Mouse (Mus musculus) midbrain, embryonic 11.5 days (tissue): ENCODE measurements around the gene Herpud2. TPM values are rescaled to one million over a fixed set of nuclear protein-coding genes. Genes with fewer than 3 reads are reported as not detected.

Experiments
- ATAC-seq: fragments of 200-750 bp; cut with Nextera tagmentation; 2 replicates; pipeline ENCODE4 v1.8.0; 2017; ENCODE audit warnings: moderate TSS enrichment, moderate library complexity; ENCODE audit not compliant: low FRiP score
- DNase-seq: peaks from one replicate; pipeline ENCODE4 v3.0.0; 2015; ENCODE audit warnings: low spot score; ENCODE audit errors: missing footprints
- H3K27ac ChIP-seq: fragments of 300-500 bp; sonication (generic); 2 replicates; pipeline ENCODE4 v1.5.1; 2014; ENCODE audit warnings: low read depth, low read length
- H3K27me3 ChIP-seq: fragments of 300-500 bp; sonication (generic); 2 replicates; pipeline ENCODE4 v1.6.1; 2014; ENCODE audit warnings: mild to moderate bottlenecking, low read length, moderate library complexity, mixed read lengths; ENCODE audit not compliant: control insufficient read depth, insufficient read depth
- H3K36me3 ChIP-seq: fragments of 300-500 bp; sonication (generic); 2 replicates; pipeline ENCODE4 v1.6.1; 2014; ENCODE audit warnings: mild to moderate bottlenecking, low read length, moderate library complexity, mixed read lengths; ENCODE audit not compliant: control insufficient read depth, insufficient read depth
- H3K4me1 ChIP-seq: fragments of 300-500 bp; sonication (generic); 2 replicates; pipeline ENCODE4 v1.6.1; 2014; ENCODE audit warnings: low read length; ENCODE audit not compliant: control insufficient read depth, insufficient read depth
- H3K4me2 ChIP-seq: fragments of 300-500 bp; sonication (generic); 2 replicates; pipeline ENCODE4 v1.6.1; 2014; ENCODE audit warnings: mild to moderate bottlenecking, moderate library complexity
- H3K4me3 ChIP-seq: fragments of 300-500 bp; sonication (generic); 2 replicates; pipeline ENCODE4 v1.5.1; 2014; ENCODE audit warnings: low read depth, low read length
- H3K9ac ChIP-seq: fragments of 300-500 bp; sonication (generic); 2 replicates; pipeline ENCODE4 v1.6.1; 2014; ENCODE audit warnings: low read length
- H3K9me3 ChIP-seq: fragments of 300-500 bp; sonication (generic); 2 replicates; pipeline ENCODE4 v1.6.1; 2016; ENCODE audit warnings: low read length; ENCODE audit not compliant: control insufficient read depth
- WGBS: fragments of 180-500 bp; shearing (Covaris S2); extraction: QIAGEN DNeasy Blood & Tissue Kit; methylation state at CpG from one replicate; pipeline ENCODE4 v1.1.7; 2014; 5-methylcytosine and 5-hydroxymethylcytosine counted together
- polyA plus RNA-seq: library from polyadenylated mRNA; unstranded; fragments of >200 nt; fragmentation: Nextera tagmentation; extraction: Ambion mirVana; gene quantifications from 2 replicates; pipeline ENCODE4 v1.2.1, GENCODE M21; 2014

Herpud2 gene
- polyA plus RNA-seq, 1 experiment from 2014 or later: 33.9 TPM

GRCm38 (mm10) chr9:25156377-25156776 is 4.8 kb upstream of the Herpud2 start:
- Histone ChIP-seq H3K27ac (no peak overlapping the region), H3K4me1 (no peaks in the 10 kb centered on the region), H3K4me3 (no peak overlapping the region), H3K4me2 (no peak overlapping the region), H3K36me3 (no peaks in the 10 kb centered on the region), H3K9me3 (no peaks in the 10 kb centered on the region), H3K9ac (no peak overlapping the region), H3K27me3 (no peaks in the 10 kb centered on the region)
- DNase-seq (no peak), ATAC-seq (no peak)
- WGBS: 27% methylated on average over 1 of the region's 1 CpGs

- no peak for DNase-seq
These were observed 1.4 kb upstream of the Herpud2 start for GRCm38 (mm10) chr9:25153066-25153465.

GRCm38 (mm10) chr9:25152457-25152856 is 837 bp upstream of the Herpud2 start:
- Histone ChIP-seq H3K27ac (no peak overlapping the region), H3K4me2 (peak overlapping the region; percentile 91), H3K4me3 (peak overlapping the region; percentile 84; the same call in 1 of the 2 replicates), H3K4me1 (peaks cover 14% of the 10 kb centered on the region), H3K9me3 (no peaks in the 10 kb centered on the region), H3K36me3 (no peaks in the 10 kb centered on the region), H3K27me3 (no peaks in the 10 kb centered on the region), H3K9ac (no peak overlapping the region; the same call in 1 of the 2 replicates)
- WGBS: 13% methylated on average over 1 of the region's 1 CpGs
- ATAC-seq: no peak
- peak; percentile 80 for DNase-seq

More at GRCm38 (mm10) chr9:25153066-25153465, 1.4 kb upstream of the Herpud2 start:
- Histone ChIP-seq H3K9me3 (no peaks in the 10 kb centered on the region), H3K36me3 (no peaks in the 10 kb centered on the region), H3K9ac (no peak overlapping the region), H3K4me2 (no peak overlapping the region), H3K27ac (no peak overlapping the region), H3K4me1 (peaks cover 14% of the 10 kb centered on the region), H3K4me3 (no peak overlapping the region), H3K27me3 (no peaks in the 10 kb centered on the region)
- ATAC-seq: no peak

- H3K9ac ChIP-seq: peak overlapping the region; percentile 96
- ATAC-seq (peak; percentile 75), DNase-seq (peak; percentile 94)
- H3K4me3 ChIP-seq: peak overlapping the region; percentile 84
- H3K4me2 ChIP-seq: peak overlapping the region; percentile 91
- peaks cover 16% of the 10 kb centered on the region for H3K4me1 ChIP-seq
- H3K36me3 ChIP-seq: no peaks in the 10 kb centered on the region
- under 1% methylated on average over 67 of the region's 73 CpGs for WGBS
- no peaks in the 10 kb centered on the region for H3K27me3 ChIP-seq
- H3K27ac ChIP-seq: peak overlapping the region; percentile 99
- H3K9me3 ChIP-seq: no peaks in the 10 kb centered on the region
These were observed 619 bp downstream of the Herpud2 start for GRCm38 (mm10) chr9:25150791-25151610.

GRCm38 (mm10) chr9:25148767-25149166 is 2.9 kb downstream of the Herpud2 start:
- Histone ChIP-seq H3K36me3 (no peaks in the 10 kb centered on the region), H3K9me3 (no peaks in the 10 kb centered on the region), H3K4me2 (peak overlapping the region; percentile 39), H3K27ac (no peak overlapping the region), H3K27me3 (no peaks in the 10 kb centered on the region), H3K9ac (no peak overlapping the region), H3K4me3 (no peak overlapping the region), H3K4me1 (peaks cover 16% of the 10 kb centered on the region)
- ATAC-seq: no peak
- peak; percentile 61 for DNase-seq

GRCm38 (mm10) chr9:25145925-25146324 is 5.7 kb downstream of the Herpud2 start:
- no peaks in the 10 kb centered on the region for H3K36me3 ChIP-seq
- WGBS: 93% methylated on average over 1 of the region's 1 CpGs

GRCm38 (mm10) chr9:25143950-25144349 is 7.7 kb downstream of the Herpud2 start:
- ATAC-seq: no peak
- Histone ChIP-seq H3K36me3 (no peaks in the 10 kb centered on the region), H3K4me3 (no peak overlapping the region), H3K4me1 (peaks cover 11% of the 10 kb centered on the region), H3K9ac (no peak overlapping the region), H3K9me3 (no peaks in the 10 kb centered on the region), H3K4me2 (no peak overlapping the region), H3K27me3 (no peaks in the 10 kb centered on the region), H3K27ac (no peak overlapping the region)
- DNase-seq: no peak

More at GRCm38 (mm10) chr9:25145925-25146324, 5.7 kb downstream of the Herpud2 start:
- Histone ChIP-seq H3K27ac (no peak overlapping the region), H3K27me3 (no peaks in the 10 kb centered on the region), H3K9ac (no peak overlapping the region), H3K4me3 (no peak overlapping the region), H3K4me1 (peaks cover 16% of the 10 kb centered on the region), H3K4me2 (no peak overlapping the region), H3K9me3 (no peaks in the 10 kb centered on the region)
- DNase-seq (no peak), ATAC-seq (no peak)

- no peaks in the 10 kb centered on the region for H3K27me3 ChIP-seq
- no peak overlapping the region for H3K9ac ChIP-seq
- no peaks in the 10 kb centered on the region for H3K36me3 ChIP-seq
- 100% methylated on average over 1 of the region's 1 CpGs for WGBS
- ATAC-seq (no peak), DNase-seq (no peak)
- no peak overlapping the region for H3K27ac ChIP-seq
- H3K4me2 ChIP-seq: no peak overlapping the region
- H3K4me3 ChIP-seq: no peak overlapping the region
- peaks cover 2% of the 10 kb centered on the region; the same call in 1 of the 2 replicates for H3K4me1 ChIP-seq
- H3K9me3 ChIP-seq: no peaks in the 10 kb centered on the region
These were observed 8.6 kb downstream of the Herpud2 start for GRCm38 (mm10) chr9:25142988-25143387.

- H3K27me3 ChIP-seq: no peaks in the 10 kb centered on the region
- H3K27ac ChIP-seq: no peak overlapping the region
- no peaks in the 10 kb centered on the region for H3K4me1 ChIP-seq
- H3K9me3 ChIP-seq: no peaks in the 10 kb centered on the region
- H3K36me3 ChIP-seq: no peaks in the 10 kb centered on the region
- ATAC-seq: no peak
- no peak overlapping the region for H3K4me3 ChIP-seq
- 90% methylated on average over 3 of the region's 3 CpGs for WGBS
- no peak overlapping the region for H3K4me2 ChIP-seq
- DNase-seq: no peak
- no peak overlapping the region for H3K9ac ChIP-seq
These were observed 9.6 kb downstream of the Herpud2 start for GRCm38 (mm10) chr9:25142041-25142440.
